Mouse (Mus musculus): ENCODE data around the gene Papolg.
"Not testable (repeated sequence)": the region's sequence is repeated elsewhere in the genome, so short reads cannot be mapped to it uniquely, and the experiment has no call there.

The Papolg gene

GRCm38 (mm10) chr11:23895060-23895426, at the start of gene Papolg:
TSS of gene Papolg (minus strand) at chr11:23895253.
- peak; percentile 94 for DNase-seq (ENCODE audit: inconsistent ontology term)

- not testable (repeated sequence) for DNase-seq (ENCODE audit: inconsistent ontology term)
These were observed 33.1 kb upstream of the Papolg start for GRCm38 (mm10) chr11:23928146-23928545.

- no peak for DNase-seq (ENCODE audit: inconsistent ontology term)
These were observed 32.6 kb upstream of the Papolg start for GRCm38 (mm10) chr11:23927643-23928042.

GRCm38 (mm10) chr11:23913824-23914223, 18.8 kb upstream of the Papolg start:
- not testable (repeated sequence) for DNase-seq (ENCODE audit: inconsistent ontology term)

DNA sequence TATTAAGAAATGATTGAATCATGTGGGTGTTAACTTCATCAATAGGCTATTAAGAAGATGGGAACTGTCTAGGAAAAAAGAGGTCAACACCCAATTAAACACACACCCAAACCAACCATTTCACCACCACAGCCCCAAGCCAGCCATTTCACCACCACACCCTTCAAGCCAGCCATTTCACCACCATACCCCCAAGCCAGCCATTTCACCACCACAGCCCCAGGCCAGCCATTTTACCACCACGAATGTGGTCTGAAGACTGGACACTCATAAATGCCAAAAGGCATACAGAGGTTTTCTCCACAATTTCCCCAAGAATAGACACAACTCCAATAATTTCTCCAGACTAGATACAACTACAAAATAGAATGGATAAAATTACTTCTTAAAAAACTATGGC, 8.9 kb upstream of the Papolg start:
- no peak for DNase-seq (ENCODE audit: inconsistent ontology term)

- peak; percentile 22 for DNase-seq (ENCODE audit: inconsistent ontology term)
These were observed 653 bp downstream of the Papolg start for GRCm38 (mm10) chr11:23894141-23895059.

GRCm38 (mm10) chr11:23893556-23893955, 1.5 kb downstream of the Papolg start:
- no peak for DNase-seq (ENCODE audit: inconsistent ontology term)

GRCm38 (mm10) chr11:23864326-23864725, 30.7 kb downstream of the Papolg start:
- no peak for DNase-seq (ENCODE audit: inconsistent ontology term)

DNA sequence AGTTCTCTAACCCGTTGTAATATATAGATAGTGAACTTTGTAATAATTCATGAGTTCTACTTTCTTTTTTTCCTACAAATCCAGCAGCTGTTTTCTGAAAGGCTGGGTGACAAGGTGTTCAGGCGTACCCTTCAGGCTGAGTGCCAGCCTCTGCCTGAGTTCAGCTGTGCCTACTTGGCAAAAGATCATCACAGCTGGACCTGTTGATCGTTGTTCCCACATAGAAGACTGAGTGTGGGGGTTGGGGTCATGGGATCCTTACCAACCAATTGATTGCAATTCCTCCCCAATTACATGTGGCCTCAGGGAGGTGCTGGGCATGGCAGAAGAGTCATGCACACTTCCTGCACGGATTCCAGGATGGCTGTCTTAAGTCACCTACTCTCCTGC, 38.3 kb downstream of the Papolg start:
- no peak for DNase-seq (ENCODE audit: inconsistent ontology term)

- DNase-seq (ENCODE audit: inconsistent ontology term): no peak
These were observed 38.9 kb downstream of the Papolg start for GRCm38 (mm10) chr11:23856054-23856722.

DNA sequence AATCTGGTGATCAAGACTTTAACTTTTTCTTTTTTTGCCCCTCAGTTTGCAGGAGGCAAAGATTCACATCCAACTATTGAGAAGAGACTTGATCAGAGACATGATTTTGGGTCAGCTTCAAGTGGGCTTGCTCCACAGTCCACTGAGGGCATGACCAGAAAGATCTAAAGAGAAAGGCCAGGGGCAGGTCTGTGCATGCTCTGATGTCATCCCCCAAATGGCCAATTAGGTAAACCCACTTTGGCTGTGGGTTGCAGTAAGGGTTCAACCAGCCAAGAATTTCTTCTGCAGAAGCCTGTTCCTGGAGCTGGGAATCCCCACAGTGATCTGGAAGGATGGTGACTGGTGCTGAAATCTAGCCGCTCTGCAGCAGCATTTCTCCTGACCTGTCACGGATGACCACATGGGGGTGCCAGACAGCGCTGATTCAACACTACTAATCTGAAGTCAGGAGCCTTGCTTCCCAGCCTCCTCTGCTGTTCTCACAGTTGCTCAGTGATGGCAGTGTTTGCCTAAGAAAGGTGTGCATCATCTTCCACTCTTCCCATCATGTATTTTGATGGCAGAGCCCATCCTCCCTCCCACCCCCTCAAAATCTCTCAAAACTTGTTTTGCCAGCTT, 39.8 kb downstream of the Papolg start:
- DNase-seq (ENCODE audit: inconsistent ontology term): peak; percentile 61

DNA sequence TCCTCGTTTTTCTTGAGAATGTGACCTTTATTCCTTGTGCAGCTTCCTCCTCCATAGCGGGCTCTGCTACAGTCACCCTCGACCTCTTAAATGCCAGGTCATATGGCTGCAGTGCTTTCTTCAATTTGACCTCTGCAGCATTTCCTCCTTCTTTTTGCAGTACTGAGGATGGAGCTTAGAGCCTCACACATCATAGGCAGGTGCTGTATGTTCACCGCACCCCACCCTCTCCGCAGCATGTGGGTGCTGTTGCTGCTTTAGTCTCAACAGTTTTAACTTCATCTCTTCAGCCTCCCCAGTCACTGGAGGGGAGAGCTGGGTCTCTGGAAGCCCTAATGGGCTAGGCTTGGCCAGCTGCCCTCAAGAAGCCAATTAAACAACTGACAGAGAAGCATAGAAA, 41.7 kb downstream of the Papolg start:
- no peak for DNase-seq (ENCODE audit: inconsistent ontology term)

DNA sequence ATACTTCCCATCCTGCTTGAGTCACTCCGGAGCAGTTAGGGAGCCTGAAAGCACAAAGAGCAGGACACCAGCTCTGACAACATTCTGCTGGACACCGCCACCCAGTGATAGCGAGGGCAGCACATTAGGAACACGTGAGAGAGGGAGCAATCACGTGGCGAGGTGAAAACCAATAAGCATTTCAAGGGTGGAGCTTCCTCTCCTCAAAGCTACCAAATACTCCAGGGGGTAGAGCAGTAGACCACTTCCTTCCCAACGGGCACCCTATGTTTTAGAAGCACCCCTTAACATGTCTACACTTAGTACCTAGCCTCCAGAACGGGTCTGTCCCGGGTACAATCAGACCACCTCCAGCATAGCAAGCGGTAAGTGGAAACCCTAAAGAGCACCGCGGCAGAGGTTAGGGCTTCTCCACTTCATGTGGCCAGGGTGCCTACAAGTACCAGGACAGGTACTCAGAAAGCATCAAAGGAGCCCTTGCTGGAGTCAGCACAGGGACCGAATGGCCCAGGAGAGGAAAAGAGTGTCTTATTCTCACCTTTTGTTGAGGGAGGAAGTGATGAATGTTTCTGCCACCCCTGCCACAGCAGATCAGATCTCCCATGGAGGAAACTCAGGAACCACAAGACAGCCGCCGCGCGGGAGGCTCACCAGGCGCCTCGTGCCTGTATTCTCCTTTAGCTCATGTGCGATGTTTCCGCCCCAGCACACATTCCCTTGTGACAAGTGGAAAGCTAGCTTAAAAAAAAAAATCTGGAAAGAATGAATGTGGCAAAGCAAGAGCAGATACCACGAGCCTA, 48.8 kb downstream of the Papolg start:
- peak; percentile 27 for DNase-seq (ENCODE audit: inconsistent ontology term)

DNA sequence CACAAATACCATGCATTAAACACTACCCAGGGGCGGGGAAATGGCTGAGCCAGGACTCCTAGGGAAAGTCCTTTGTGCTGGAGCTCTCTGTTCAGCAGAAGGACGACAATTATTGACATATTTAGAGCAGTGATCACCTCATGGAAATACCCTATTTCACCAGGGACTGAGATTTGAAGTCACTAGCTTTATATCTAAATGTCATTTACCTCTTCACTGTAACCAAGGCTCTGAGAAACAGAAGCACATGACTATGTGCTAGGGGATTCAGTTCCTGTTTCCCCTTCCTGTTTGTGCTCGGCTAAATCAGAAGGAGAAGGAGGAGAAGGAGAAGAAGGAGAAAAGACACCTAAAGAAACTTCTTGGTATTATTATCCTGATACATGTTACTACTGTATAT, 71.8 kb downstream of the Papolg start:
- no peak for DNase-seq (ENCODE audit: inconsistent ontology term)

- DNase-seq (ENCODE audit: inconsistent ontology term): no peak
These were observed 73.4 kb downstream of the Papolg start for GRCm38 (mm10) chr11:23821652-23822051.

DNA sequence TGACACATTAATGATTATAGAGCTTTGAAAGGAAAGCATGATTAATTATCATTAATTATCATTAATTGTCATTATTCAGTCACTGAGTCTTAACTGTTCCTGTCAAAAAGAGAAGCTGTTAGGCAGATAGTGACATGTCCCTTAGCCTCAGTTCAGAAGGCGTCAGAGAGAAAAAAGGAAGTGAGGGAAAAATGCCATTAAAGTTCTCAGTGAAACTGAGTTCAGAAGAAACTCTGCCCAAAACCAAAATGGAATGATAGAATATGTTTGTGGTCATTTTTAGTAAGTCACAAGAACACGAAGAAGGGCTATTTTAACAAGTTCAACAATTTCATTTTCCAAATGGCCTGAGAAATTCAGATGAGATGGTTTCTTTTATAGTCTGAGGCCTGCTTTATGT, 74.1 kb downstream of the Papolg start:
- DNase-seq (ENCODE audit: inconsistent ontology term): no peak

DNA sequence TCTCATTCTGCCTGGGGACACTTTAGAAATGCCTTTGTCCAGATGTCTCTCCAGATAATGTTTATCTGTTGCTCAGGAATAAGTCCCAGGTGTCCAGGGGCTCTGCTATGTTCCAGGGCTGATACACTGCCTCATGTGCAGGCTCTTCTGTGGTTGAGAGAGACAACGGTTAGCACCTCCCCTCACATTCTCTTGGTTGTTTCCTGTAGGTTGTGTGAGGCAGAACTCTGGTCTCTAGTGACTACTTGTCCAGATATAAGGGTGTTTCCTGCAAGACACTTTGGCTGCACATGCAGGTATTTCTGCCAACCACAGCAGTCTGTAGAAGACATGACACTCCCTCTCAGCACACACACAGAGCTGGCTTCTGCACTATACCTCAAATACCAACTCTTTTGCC, 76.3 kb downstream of the Papolg start:
- DNase-seq (ENCODE audit: inconsistent ontology term): no peak

Measured in Muller cell, postnatal 12 days (primary cell).